Mouse (Mus musculus) kidney, postnatal 25 days (tissue): ENCODE results near the gene Rasgrp3.
A peak's percentile ranks its signal among the peaks of the same experiment; 100 is the strongest.
"Not testable (repeated sequence)": the region's sequence is repeated elsewhere in the genome, so short reads cannot be mapped to it uniquely, and the experiment has no call there.

Experiments
- DNase-seq, 2 experiments: peaks; one replicate each; pipeline ENCODE4 v3.0.0; 2021; ENCODE audit warnings: mixed read lengths in 2 of 2

Rasgrp3 gene

GRCm38 (mm10) chr17:75435599-75435998 is at the start of gene Rasgrp3:
Gene Rasgrp3 (plus strand): TSS chr17:75435896.
- DNase-seq, result peak; percentile 32 to 53

GRCm38 (mm10) chr17:75388402-75388801 is 47.3 kb upstream of the Rasgrp3 start:
- no peak for DNase-seq

- DNase-seq, result no peak
Observed at GRCm38 (mm10) chr17:75390142-75390541, 45.6 kb upstream of the Rasgrp3 start.

GRCm38 (mm10) chr17:75391429-75392192 is 44.1 kb upstream of the Rasgrp3 start:
- DNase-seq, result no peak

- DNase-seq, result peak in 1 of 2 experiments; percentile 35
Observed at GRCm38 (mm10) chr17:75406405-75406804, 29.3 kb upstream of the Rasgrp3 start.

- no peak for DNase-seq
Observed at GRCm38 (mm10) chr17:75416861-75417260, 18.8 kb upstream of the Rasgrp3 start.

GRCm38 (mm10) chr17:75434152-75434551 is 1.5 kb upstream of the Rasgrp3 start:
- DNase-seq, result no peak

GRCm38 (mm10) chr17:75434871-75435270 is 825 bp upstream of the Rasgrp3 start:
- DNase-seq, result no peak

- DNase-seq, result no peak
Observed at GRCm38 (mm10) chr17:75436095-75436494, 399 bp downstream of the Rasgrp3 start.

GRCm38 (mm10) chr17:75436819-75437218 is 1.1 kb downstream of the Rasgrp3 start:
- DNase-seq, result no peak

- DNase-seq, result no peak
Observed at GRCm38 (mm10) chr17:75437239-75437750, 1.6 kb downstream of the Rasgrp3 start.

GRCm38 (mm10) chr17:75438162-75438561 is 2.5 kb downstream of the Rasgrp3 start:
- no peak for DNase-seq

- DNase-seq, result no peak
Observed at GRCm38 (mm10) chr17:75439062-75439461, 3.4 kb downstream of the Rasgrp3 start.

- peak; percentile 56 to 62 for DNase-seq
Observed at GRCm38 (mm10) chr17:75440619-75441018, 4.9 kb downstream of the Rasgrp3 start.

GRCm38 (mm10) chr17:75441260-75441830 is 5.6 kb downstream of the Rasgrp3 start:
- no peak for DNase-seq

GRCm38 (mm10) chr17:75442352-75442751 is 6.7 kb downstream of the Rasgrp3 start:
- no peak for DNase-seq

- no peak for DNase-seq
Observed at GRCm38 (mm10) chr17:75443064-75443621, 7.4 kb downstream of the Rasgrp3 start.

GRCm38 (mm10) chr17:75448257-75448656 is 12.6 kb downstream of the Rasgrp3 start:
- DNase-seq, result no peak

GRCm38 (mm10) chr17:75449022-75449421 is 13.3 kb downstream of the Rasgrp3 start:
- DNase-seq, result no peak

- DNase-seq, result no peak
Observed at GRCm38 (mm10) chr17:75452313-75452712, 16.6 kb downstream of the Rasgrp3 start.

- DNase-seq, result no peak
Observed at GRCm38 (mm10) chr17:75453639-75454038, 17.9 kb downstream of the Rasgrp3 start.

- DNase-seq, result not testable (repeated sequence)
Observed at GRCm38 (mm10) chr17:75456096-75456495, 20.4 kb downstream of the Rasgrp3 start.

GRCm38 (mm10) chr17:75460621-75461020 is 24.9 kb downstream of the Rasgrp3 start:
- DNase-seq, result no peak

- DNase-seq, result no peak
Observed at GRCm38 (mm10) chr17:75461771-75462170, 26.1 kb downstream of the Rasgrp3 start.
